Mouse (Mus musculus) ES-Bruce4 (cell line): Measurements from ENCODE around the gene Prr12. TPM values are rescaled to one million over a fixed set of nuclear protein-coding genes. Genes with fewer than 3 reads are reported as not detected.

Source experiments
- H3K27ac ChIP-seq: 2 replicates; pipeline ENCODE4 v1.5.1; 2012; ENCODE audit warnings: low read length, inconsistent platforms; ENCODE audit not compliant: insufficient read depth
- H3K27me3 ChIP-seq: 2 replicates; pipeline ENCODE4 v1.6.1; 2012; ENCODE audit warnings: mild to moderate bottlenecking, low read length, inconsistent platforms; ENCODE audit not compliant: control insufficient read depth, poor library complexity, insufficient read depth, severe bottlenecking
- H3K36me3 ChIP-seq: 2 replicates; pipeline ENCODE4 v1.6.1; 2012; ENCODE audit warnings: inconsistent platforms, mild to moderate bottlenecking, low read length, moderate library complexity; ENCODE audit not compliant: control insufficient read depth, poor library complexity, insufficient read depth, severe bottlenecking
- H3K4me1 ChIP-seq: one replicate; pipeline ENCODE4 v1.8.1; 2011; ENCODE audit warnings: low read length; ENCODE audit not compliant: control insufficient read depth, insufficient read depth
- H3K4me3 ChIP-seq: 2 replicates; pipeline ENCODE4 v1.5.1; 2011; ENCODE audit warnings: low read depth, mild to moderate bottlenecking, low read length
- H3K9ac ChIP-seq: 2 replicates; pipeline ENCODE4 v1.6.1; 2012; ENCODE audit warnings: low read depth, mild to moderate bottlenecking, inconsistent platforms; ENCODE audit not compliant: poor library complexity, severe bottlenecking
- H3K9me3 ChIP-seq: replicated peaks from 2 replicates; pipeline ENCODE4 v1.6.1; 2012; ENCODE audit warnings: mild to moderate bottlenecking, low read length, inconsistent platforms; ENCODE audit not compliant: control insufficient read depth, poor library complexity, insufficient read depth, severe bottlenecking
- CTCF ChIP-seq: IDR thresholded peaks from one replicate; pipeline ENCODE4 v1.8.1; 2011; ENCODE audit warnings: low read depth, low read length
- EP300 ChIP-seq: IDR thresholded peaks from 2 replicates; pipeline ENCODE4 v1.6.1; 2011; ENCODE audit warnings: low read depth, low read length; ENCODE audit not compliant: insufficient read depth
- POLR2A ChIP-seq: IDR thresholded peaks from one replicate; pipeline ENCODE4 v1.8.1; 2011; ENCODE audit warnings: low read length; ENCODE audit not compliant: insufficient read depth
- polyA plus RNA-seq: library from polyadenylated mRNA; stranded (reverse); fragments of >200 nt; gene quantifications from 2 replicates; pipeline ENCODE4 v1.2.4, GENCODE M21; 2011; ENCODE audit warnings: low read depth; ENCODE audit not compliant: missing spikeins, insufficient read depth, insufficient read length

Gene Prr12
- polyA plus RNA-seq, 1 experiment, result 35.0 TPM

DNA sequence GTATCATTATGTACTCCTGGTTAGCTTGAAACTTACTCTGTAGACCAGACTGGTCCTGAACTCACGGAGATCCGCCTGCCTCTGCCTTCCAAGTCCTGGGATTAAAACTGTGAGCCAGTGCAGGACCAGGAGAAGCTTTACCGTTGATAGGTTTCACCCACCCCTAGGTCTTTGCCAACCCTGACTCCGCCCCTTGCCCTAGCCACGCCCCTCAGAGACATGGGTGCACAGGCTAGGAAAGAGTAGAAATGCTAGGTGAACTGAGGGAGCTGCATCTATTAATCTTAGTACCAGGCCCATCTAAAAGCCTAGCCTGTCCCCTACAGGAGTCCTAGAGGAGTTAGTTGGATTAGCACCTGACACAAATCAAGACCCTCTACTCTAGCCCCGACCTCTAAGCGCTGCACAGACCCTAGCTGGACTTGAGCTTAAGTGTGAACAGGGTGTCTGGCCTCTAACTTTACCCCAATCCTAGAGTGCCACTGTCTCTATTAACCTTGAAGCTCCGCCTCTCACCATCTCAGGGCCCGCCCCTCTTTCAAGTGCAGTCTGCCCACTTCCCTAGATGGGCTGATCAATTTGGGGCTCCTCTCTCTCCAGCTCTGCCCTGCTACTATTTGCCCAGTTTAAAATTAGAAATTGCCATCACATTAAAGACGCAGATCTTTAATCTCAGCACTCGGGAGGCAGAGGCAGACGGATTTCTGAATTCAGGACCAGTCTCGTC, 37.7 kb upstream of the Prr12 start:
- Histone ChIP-seq H3K36me3 (0 out of 2 replicates have a peak, but pooled peaks cover 3% of the 10 kb centered on the region), H3K4me3 (no peak overlapping the region), H3K27me3 (no peaks in the 10 kb centered on the region), H3K27ac (no peak overlapping the region), H3K4me1 (peaks cover 6% of the 10 kb centered on the region), H3K9ac (no peak overlapping the region), H3K9me3 (no peaks in the 10 kb centered on the region)
- TF ChIP-seq EP300 (no peak), POLR2A (no peak), CTCF (no peak)

DNA sequence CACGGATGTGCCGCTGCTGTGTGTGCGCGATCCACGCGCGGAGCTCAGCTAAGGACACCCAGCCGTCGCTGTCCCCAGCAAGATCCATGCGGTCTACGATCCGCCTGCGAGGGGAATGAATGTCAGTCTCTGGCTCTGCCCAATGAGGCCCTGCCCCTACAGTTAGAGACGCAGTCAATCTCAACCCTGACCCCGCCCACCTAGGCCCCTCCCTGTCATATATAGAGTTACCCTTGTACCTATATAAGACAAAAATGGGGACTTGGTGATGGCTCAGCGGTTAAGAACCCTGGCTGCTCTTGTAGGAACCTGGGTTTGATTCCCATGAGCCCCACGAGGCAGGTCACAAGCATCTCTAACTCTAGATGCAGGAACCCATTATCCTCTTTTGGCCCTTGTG, 35.9 kb upstream of the Prr12 start:
- no peaks in the 10 kb centered on the region for H3K27me3 ChIP-seq
- no peak overlapping the region for H3K4me3 ChIP-seq
- no peak overlapping the region for H3K27ac ChIP-seq
- H3K36me3 ChIP-seq, result 0 out of 2 replicates have a peak, but pooled peaks cover 3% of the 10 kb centered on the region
- H3K4me1 ChIP-seq, result peaks cover 4% of the 10 kb centered on the region
- no peak overlapping the region for H3K9ac ChIP-seq
- no peaks in the 10 kb centered on the region for H3K9me3 ChIP-seq
- no peak for TF ChIP-seq EP300
- no peak for TF ChIP-seq CTCF
- TF ChIP-seq POLR2A, result no peak

DNA sequence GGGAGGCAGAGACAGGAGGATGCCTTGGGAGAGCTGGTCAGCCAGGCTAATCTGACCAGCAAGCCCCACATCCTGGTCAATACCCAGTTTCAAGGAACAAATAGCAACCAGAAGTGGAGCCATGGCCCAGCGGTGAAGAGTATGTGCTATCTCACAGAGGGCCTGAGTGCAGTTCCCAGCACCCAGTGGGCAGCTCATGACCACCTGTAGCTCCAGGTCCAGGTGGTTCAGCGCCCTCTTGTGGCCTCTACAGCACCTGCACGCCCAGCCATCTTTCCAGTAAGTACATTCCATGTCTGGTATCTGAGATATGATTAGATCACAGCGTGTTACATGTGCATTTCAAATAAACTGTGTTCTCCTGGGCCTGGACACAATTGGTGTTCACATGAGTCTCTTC, 33.4 kb upstream of the Prr12 start:
- H3K4me3 ChIP-seq, result no peak overlapping the region
- no peak for TF ChIP-seq EP300
- no peak for TF ChIP-seq POLR2A
- peak; percentile 87 for TF ChIP-seq CTCF
- H3K27ac ChIP-seq, result no peak overlapping the region
- H3K36me3 ChIP-seq, result 0 out of 2 replicates have a peak, but pooled peaks cover 3% of the 10 kb centered on the region
- no peaks in the 10 kb centered on the region for H3K27me3 ChIP-seq
- H3K9ac ChIP-seq, result no peak overlapping the region
- H3K4me1 ChIP-seq, result no peaks in the 10 kb centered on the region
- H3K9me3 ChIP-seq, result no peaks in the 10 kb centered on the region

DNA sequence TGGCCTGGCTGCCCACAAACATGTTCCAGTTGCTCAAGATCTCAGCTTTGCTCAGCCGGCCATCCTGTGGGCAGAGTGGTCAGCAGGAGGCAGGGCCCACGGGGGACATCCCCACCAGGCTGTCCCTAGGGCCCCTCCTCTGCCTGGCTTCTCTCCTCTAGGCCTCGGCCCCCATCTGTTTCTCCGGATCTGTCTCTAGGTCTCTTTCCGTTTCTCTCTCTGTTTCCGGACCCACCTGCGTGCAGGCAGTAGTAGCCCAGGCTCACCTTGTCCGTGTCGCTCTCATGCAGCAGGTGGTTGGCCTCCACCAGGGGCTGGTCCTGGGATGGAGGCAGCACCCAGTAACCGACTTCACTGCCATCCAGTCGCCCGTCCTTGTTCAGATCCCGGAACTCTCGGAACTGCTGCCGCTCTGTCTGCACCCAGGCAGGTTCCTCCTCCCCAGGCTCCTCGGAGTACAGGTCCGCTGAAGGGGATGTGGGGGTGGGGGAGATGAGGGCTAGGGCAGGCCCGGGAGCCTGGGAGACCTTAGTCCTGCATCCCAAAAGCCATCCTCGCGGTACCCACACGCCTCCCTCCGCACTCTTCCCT, 30.7 kb upstream of the Prr12 start:
- H3K9me3 ChIP-seq, result no peaks in the 10 kb centered on the region
- H3K4me1 ChIP-seq, result no peaks in the 10 kb centered on the region
- H3K9ac ChIP-seq, result no peak overlapping the region
- no peak overlapping the region for H3K27ac ChIP-seq
- 0 out of 2 replicates have a peak, but pooled peaks cover 3% of the 10 kb centered on the region for H3K36me3 ChIP-seq
- H3K27me3 ChIP-seq, result no peaks in the 10 kb centered on the region
- H3K4me3 ChIP-seq, result peak overlapping the region; percentile 12
- no peak for TF ChIP-seq POLR2A
- TF ChIP-seq EP300, result no peak
- no peak for TF ChIP-seq CTCF

DNA sequence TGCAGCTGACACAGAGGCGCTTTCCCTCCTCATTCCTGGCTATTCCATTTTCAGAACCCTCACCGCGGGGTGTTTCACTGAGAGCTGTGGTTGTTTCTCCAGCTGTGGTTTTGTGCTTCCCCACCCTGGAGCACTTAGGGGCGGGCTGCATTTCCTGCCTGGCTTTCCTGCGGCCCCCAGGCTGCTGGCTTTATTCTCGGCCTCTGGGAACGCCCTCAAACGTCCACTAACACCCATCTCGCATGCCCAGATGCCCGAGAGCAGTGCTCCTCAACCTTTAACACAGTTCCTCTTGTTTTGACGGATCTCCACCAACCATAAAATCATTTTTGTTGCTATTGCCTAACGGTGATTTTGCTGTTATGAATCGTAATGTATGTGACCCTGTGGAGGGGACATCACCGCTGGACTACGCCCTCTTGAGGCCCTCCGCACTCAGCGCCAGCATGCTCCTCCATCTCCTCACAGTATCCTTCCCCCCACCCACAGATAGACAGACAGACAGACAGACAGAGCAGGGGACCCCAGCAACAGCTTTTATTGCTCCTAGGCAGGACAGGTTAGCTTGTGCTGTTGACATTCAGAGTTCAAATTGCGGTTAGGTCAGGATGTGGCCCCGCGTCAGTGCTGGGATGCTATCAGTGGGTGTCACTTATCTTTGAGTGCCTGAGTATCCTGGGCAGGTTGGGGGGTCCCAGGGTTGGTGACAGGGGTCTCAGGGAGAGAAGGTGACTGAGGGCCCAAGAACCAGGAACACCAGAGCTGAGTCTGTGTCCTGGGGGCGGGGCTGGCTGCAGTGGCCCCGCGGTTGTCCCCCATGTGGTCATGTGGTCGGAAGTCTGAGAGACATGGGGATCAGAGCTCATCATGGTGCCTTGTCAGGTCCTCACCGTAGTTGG, 30.0 kb upstream of the Prr12 start:
- Histone ChIP-seq H3K27ac (peak overlapping the region; percentile 62), H3K9me3 (no peaks in the 10 kb centered on the region), H3K4me3 (peak overlapping the region; percentile 12), H3K9ac (no peak overlapping the region), H3K36me3 (0 out of 2 replicates have a peak, but pooled peaks cover 3% of the 10 kb centered on the region), H3K27me3 (no peaks in the 10 kb centered on the region), H3K4me1 (no peaks in the 10 kb centered on the region)
- TF ChIP-seq POLR2A, result no peak
- TF ChIP-seq EP300, result 0 out of 2 replicates have a peak, but pooled peaks have one; percentile 47
- peak; percentile 49 for TF ChIP-seq CTCF

DNA sequence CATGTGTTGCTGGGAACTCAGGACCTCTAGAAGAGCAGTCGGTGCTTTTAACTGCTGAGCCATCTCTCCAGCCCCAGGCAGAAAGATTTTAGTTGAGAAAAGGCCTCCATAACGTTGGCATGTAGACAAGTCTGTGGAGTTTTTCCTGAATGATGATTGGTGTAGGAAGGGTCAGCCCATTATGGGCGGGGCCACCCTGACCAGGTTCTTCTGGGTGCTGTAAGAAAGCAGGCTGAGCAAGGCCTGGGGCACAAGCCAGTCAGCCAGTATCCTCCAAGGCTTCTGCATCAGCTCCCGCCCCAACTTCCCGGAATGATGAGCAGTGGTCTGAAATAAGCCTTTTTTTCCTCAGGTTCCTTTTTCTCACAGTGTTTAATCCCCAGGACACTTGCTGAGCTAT, 28.3 kb upstream of the Prr12 start:
- Histone ChIP-seq H3K27me3 (no peaks in the 10 kb centered on the region), H3K27ac (peak overlapping the region; percentile 68), H3K36me3 (no peaks in the 10 kb centered on the region), H3K9ac (peak overlapping the region; percentile 12; the same call in 1 of the 2 replicates), H3K4me3 (no peak overlapping the region), H3K9me3 (no peaks in the 10 kb centered on the region), H3K4me1 (no peaks in the 10 kb centered on the region)
- TF ChIP-seq EP300, result no peak
- TF ChIP-seq POLR2A, result peak; percentile 29
- no peak for TF ChIP-seq CTCF
